Mouse (Mus musculus): ENCODE measurements around the gene Dab1.

The Dab1 gene

DNA sequence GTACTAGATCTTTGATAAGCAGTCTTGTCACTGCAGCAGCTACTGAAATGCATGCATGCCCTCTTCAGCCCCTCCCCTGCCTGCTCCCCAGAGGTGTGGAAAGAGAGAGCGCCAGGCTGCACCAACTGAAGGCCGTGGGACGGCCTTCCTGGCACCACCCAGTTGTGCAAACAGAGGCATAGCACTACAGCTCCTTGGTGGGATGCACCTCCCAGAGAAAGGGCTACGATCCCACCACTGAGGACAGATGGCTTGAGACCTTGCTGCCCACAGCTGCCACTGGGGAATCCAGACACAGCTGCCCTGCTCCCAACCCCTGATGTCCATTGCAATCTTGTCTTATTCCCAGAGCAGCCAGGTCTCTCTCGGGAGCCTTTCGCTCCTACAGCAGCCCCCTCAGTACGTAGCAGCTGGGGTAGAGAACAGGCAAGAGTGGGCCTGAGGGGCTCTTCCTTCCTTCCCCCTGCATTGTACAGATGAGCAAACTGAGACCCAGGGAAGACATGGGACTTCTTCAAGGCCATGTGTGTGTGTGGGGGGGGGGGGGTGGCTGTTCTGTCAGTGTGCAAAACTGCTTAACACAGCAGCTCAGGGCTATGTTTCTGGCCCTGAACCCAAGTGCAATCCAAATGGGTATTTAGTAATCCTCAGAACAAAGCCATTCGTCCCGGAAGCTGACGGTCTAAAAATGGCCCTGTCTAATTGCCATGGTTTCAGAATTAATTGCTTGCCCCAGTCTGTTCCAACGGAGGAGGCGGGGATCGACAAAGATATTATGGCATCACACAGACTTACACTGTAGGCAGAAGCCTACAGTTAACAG is 1100.0 kb downstream of the Dab1 start:
- no peak for DNase-seq (ENCODE audit: low read depth, low spot score)

DNA sequence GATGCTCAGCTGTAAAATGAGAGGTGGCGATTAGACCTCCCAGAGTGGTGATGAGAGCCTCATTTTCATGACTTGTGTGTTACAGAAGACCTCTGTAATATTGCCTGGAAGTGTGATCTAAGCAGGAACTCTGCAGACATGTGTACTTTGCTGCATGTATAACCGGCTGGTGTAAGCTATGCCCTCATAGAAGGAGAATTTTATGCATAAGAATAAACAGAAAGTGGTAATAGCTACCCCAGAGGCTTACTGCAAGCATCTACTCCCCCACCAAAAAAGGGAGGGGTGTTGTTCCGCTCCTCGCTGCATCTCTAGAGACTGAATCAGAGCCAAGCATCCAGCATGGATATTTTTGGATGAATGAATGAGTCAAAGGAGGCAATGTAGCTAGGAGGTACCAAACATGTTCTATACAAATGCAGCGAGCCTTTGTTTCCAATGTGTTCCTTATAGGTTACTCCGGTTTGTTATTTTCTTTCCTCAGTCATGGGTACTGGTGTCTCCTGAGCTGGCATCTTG is 1104.4 kb downstream of the Dab1 start:
- no peak for DNase-seq (ENCODE audit: low read depth, low spot score)

- no peak for DNase-seq (ENCODE audit: low read depth, low spot score)
Measured at GRCm38 (mm10) chr4:104724258-104724657, 1105.1 kb downstream of the Dab1 start.

DNA sequence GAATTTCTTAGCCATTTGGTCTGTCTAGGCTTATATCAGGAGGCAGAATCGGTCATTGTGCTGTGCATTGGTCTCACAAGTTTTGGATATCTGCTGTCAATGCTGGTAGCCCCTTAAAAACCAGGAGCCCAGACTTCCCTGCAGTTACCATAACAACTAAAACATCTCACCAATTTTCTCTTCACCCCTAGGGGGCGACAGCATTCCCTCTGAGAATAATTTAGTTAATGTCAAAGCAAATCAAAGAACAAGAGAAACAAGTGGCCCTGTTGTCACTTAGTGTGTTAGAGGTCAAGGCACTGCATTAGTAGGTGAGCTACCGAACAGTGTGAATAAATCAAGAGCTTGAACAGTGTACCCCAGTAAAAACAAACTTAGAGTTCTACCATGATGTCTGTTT is 1106.5 kb downstream of the Dab1 start:
- no peak for DNase-seq (ENCODE audit: low read depth, low spot score)

DNA sequence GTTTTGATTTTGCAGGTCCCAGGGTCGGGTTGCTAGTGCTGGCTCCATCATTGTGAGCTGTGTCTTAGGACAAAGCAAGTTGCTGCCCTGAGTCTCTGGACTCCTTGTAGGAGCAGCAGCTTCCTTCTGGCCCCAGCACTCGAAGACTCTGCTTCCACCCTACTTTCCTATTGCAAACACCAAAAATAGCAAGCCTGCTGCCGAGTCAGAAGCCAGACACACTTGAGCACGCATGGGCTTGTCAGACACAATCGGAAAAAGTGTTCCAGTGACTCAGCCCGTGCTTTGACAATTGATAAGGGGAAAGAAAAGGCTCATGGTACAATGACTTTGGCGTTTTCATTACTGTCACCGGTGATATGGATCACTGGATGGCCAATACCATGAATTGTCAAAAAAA is 1110.0 kb downstream of the Dab1 start:
- no peak for DNase-seq (ENCODE audit: low read depth, low spot score)

DNA sequence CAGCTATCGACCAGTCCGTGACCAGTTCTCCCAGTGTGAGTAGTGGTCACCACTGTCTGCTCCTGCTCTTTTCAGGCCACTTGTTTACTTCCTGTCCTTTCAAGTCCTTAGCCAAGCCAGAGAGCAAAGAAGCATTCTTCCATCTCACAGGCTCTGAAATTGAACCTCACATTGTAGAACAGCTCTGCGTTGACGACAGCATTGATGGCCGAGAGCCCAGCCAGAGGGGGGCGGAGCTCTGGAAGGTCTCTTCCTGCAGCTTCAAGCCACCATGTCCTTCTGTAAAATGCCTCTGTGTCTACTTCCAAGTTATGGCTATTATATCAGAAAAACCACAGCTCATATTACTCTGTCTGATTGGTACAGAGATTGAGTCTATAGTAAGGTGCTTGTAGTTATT is 1127.3 kb downstream of the Dab1 start:
- DNase-seq (ENCODE audit: low read depth, low spot score), result no peak

DNA sequence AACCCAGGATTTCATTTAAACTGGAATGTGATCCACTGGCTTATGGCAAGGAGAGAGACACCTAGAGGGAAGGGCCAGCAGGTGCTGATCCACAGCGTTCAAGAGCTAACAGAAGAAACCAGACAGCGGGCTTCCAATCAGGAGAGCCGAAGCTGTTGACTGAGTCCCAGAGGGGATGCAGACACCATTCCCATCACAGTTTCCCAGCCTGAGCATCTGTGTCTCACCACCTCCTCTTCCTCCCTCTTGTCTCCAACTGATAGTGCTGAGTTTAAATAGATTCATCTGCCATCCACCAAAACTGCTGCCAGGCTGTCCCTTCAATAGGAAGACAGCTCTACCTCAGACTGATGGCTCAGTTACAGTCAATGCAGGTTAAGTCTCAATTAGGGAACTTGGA is 1134.9 kb downstream of the Dab1 start:
- no peak for DNase-seq (ENCODE audit: low read depth, low spot score)

- DNase-seq (ENCODE audit: low read depth, low spot score), result no peak
Measured at GRCm38 (mm10) chr4:104760878-104761624, 1141.9 kb downstream of the Dab1 start.

- no peak for DNase-seq (ENCODE audit: low read depth, low spot score)
Measured at GRCm38 (mm10) chr4:104766065-104766464, 1146.9 kb downstream of the Dab1 start, which contains the start of gene C8b. C8b (plus strand) TSS chr4:104766317.

DNA sequence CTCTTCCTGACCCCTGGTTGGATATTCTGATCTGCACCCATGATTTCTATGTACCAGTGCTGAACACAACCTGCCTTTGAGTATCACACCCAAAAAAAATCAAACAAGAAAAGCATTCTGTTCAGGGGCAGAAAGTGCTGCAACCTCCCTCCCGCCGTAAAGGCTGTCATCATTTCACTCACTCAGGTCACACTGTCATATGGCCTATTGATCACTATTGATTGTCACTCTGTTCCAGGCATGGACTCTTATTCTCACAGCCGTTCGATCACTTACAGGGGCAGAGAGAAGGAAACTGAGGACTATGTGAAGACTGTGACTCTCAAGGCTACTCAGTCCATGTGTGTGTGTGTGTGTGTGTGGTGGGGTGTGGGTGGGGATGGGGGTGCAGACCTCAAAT is 1149.0 kb downstream of the Dab1 start:
- no peak for DNase-seq (ENCODE audit: low read depth, low spot score)

- DNase-seq (ENCODE audit: low read depth, low spot score), result no peak
Measured at GRCm38 (mm10) chr4:104769602-104770001, 1150.4 kb downstream of the Dab1 start.

GRCm38 (mm10) chr4:104770331-104770730 is 1151.2 kb downstream of the Dab1 start:
- no peak for DNase-seq (ENCODE audit: low read depth, low spot score)

GRCm38 (mm10) chr4:104775601-104776000 is 1156.4 kb downstream of the Dab1 start:
- no peak for DNase-seq (ENCODE audit: low read depth, low spot score)

DNA sequence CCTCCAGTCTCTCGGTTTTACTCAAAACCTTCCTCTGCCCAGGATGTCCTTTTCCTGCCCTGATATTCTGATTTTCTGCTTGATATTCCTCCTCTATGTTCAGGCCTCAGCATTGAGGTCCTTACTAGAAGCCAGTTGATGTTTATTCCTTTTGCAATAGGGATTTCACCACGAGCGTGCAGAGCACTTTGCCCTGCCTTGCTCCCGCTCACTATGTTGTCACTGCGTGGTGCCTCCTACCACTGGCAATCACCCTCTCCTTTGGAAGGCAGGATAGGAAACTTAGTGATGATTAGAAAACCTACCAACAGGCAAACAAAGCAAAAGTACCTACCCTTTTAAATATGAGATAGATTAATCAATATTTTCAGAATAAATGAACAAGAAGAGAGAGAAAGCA is 1160.3 kb downstream of the Dab1 start:
- no peak for DNase-seq (ENCODE audit: low read depth, low spot score)

DNA sequence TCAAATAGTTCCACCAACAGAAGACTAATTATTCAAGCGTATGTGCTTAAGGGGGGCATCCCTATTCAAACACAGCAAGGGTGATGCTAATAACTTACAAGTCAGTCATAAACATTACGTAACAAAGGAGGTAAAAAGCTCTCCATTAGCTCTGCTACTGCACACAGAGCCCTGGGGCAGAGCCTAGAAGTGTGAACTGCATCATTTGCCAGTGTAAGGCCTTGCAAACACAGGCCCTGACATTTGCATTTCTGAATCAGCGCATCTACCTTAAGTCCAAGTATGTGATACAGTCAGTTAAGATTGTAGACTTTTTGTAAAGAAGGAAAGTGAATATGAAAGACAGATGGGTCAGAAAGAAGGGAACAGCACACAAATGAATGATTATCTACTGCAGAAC is 1162.3 kb downstream of the Dab1 start:
- no peak for DNase-seq (ENCODE audit: low read depth, low spot score)

GRCm38 (mm10) chr4:104782346-104782745 is 1163.2 kb downstream of the Dab1 start:
- DNase-seq (ENCODE audit: low read depth, low spot score), result no peak

GRCm38 (mm10) chr4:104792111-104792510 is 1173.0 kb downstream of the Dab1 start:
- no peak for DNase-seq (ENCODE audit: low read depth, low spot score)

Data from CD4-positive helper T cell, adult 2 months (primary cell).